Mouse (Mus musculus) thymus, adult 2 months (tissue): ENCODE measurements around the gene Sema7a.

Experiments used
- CTCF ChIP-seq: fragments of 200-500 bp; IDR thresholded peaks from 2 replicates; pipeline ENCODE4 v1.5.1; 2012; ENCODE audit warnings: mild to moderate bottlenecking, control low read depth, low read length, moderate library complexity, borderline replicate concordance; ENCODE audit not compliant: control insufficient read depth, poor library complexity, insufficient read depth; ENCODE audit errors: extremely low read depth
- POLR2A ChIP-seq: fragments of 200-500 bp; IDR thresholded peaks from 2 replicates; pipeline ENCODE4 v1.6.1; 2012; ENCODE audit warnings: mild to moderate bottlenecking, low read length, control low read depth, moderate library complexity; ENCODE audit not compliant: control insufficient read depth, poor library complexity, insufficient read depth; ENCODE audit errors: extremely low read depth

DNA sequence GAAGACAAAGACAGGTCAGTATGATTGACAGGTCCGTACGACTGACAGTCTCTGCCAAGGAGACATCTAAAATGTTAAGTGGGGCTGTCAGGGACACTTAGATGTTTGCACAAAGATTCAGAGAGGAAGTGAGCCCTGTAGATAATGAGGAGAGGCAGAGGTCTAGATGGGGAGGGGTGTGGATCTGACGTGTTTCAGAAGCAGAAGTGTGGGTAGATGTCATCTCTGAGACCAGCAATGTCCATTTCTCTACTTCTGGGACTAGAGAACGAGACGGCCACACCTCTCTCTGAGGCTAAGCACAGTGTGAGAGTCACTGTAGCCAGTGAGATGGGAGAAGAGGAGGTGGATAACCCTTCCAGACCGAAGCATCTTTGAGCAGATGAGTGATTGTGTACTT, 38.1 kb downstream of the Sema7a start:
- TF ChIP-seq POLR2A: no peak
- TF ChIP-seq CTCF: no peak
